Mouse (Mus musculus): ENCODE data around the gene Nubp2.

DNA sequence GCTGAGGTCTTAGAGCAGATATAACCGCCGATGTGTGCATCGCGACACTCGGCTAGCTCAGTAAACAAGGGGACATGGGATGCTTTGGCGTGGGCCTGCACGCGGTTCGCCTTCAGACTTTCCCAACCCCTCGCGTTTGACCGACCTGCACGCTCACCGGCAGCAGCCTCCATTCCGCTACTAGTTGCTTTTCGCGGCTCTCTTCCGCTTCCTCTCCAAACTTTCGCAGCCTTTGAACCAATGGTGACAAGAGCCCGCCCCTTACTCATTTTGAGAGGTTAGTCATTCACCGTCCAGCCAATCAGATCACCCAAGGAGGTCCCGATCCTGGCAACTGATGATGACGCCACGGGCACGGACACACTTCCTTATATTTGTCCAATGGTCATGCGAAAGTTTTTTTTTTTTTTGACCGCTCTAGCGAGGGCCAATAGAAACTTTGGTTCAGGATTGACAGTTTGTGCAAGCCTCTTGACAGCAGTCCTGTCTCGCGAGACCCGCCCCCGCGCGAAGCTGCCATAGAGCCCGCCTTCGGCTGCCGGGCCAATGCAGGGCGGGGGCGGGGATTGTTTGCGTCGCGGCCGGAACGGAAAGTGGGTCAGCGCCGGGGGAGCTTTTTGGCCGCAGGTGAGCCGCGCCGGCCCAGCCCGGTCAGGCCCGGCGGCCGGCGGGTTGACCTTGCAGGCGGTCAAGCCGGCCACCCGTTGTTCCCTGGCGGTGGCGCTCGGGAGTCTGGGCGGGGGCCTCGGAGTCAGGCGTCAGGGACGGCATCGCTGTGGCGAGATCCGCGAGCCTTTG is at the start of gene Nubp2, which contains the start of gene Spsb3:
- TF ChIP-seq CTCF (IDR thresholded peaks at IDR 0.05; ENCODE audit: control insufficient read depth, insufficient read depth, insufficient read length) (no peak), MAX (IDR thresholded peaks at IDR 0.05) (peak; percentile 17), MYOG (IDR thresholded peaks at IDR 0.05; ENCODE audit: control insufficient read depth, extremely low read depth, insufficient read length) (no peak), USF1 (IDR thresholded peaks at IDR 0.05; ENCODE audit: low read depth) (no peak), MYOD1 (IDR thresholded peaks at IDR 0.05; ENCODE audit: control insufficient read depth, insufficient read length, low read depth) (no peak)

All from C2C12 (cell line).